Mouse (Mus musculus) spleen, adult 2 months (tissue): ENCODE measurements around the gene Galk2. TPM values are rescaled to one million over a fixed set of nuclear protein-coding genes. Genes with fewer than 3 reads are reported as not detected.

Source experiments
- DNase-seq, 2 experiments: peaks; one replicate each; pipeline versions ENCODE4 v3.0.0 to v3.0.0-alpha.2; 2012 to 2021; ENCODE audit warnings: low spot score in 2 of 2, low read depth in 1 of 2
- H3K27ac ChIP-seq: fragments of 200-500 bp; 2 replicates; pipeline ENCODE4 v1.5.1; 2012; ENCODE audit warnings: low read length, inconsistent platforms; ENCODE audit not compliant: insufficient read depth
- H3K27me3 ChIP-seq: fragments of 200-500 bp; 2 replicates; pipeline ENCODE4 v1.6.1; 2012; ENCODE audit warnings: mild to moderate bottlenecking, moderate library complexity, low read length, inconsistent platforms; ENCODE audit not compliant: control insufficient read depth, insufficient read depth
- H3K36me3 ChIP-seq: fragments of 200-500 bp; 2 replicates; pipeline ENCODE4 v1.6.1; 2012; ENCODE audit warnings: mild to moderate bottlenecking, low read length, inconsistent platforms; ENCODE audit not compliant: control insufficient read depth, insufficient read depth
- H3K4me1 ChIP-seq: fragments of 200-500 bp; 2 replicates; pipeline ENCODE4 v1.6.1; 2011; ENCODE audit warnings: inconsistent platforms; ENCODE audit not compliant: control insufficient read depth, insufficient read depth, insufficient read length
- H3K4me3 ChIP-seq: fragments of 200-500 bp; 2 replicates; pipeline ENCODE4 v1.5.1; 2011; ENCODE audit warnings: mild to moderate bottlenecking, inconsistent platforms; ENCODE audit not compliant: insufficient read depth, insufficient read length; ENCODE audit errors: extremely low read depth
- CTCF ChIP-seq: fragments of 200-500 bp; IDR thresholded peaks from 2 replicates; pipeline ENCODE4 v1.5.1; 2011; ENCODE audit warnings: mild to moderate bottlenecking, inconsistent platforms; ENCODE audit not compliant: insufficient read depth, insufficient read length, insufficient replicate concordance; ENCODE audit errors: extremely low read depth
- POLR2A ChIP-seq: fragments of 200-500 bp; IDR thresholded peaks from 2 replicates; pipeline ENCODE4 v1.6.1; 2011; ENCODE audit warnings: low read depth, low read length, inconsistent platforms
- WGBS: fragments of 180-500 bp; shearing (Covaris S2); methylation state at CpG from one replicate; pipeline ENCODE4 v1.1.7; 2018; 5-methylcytosine and 5-hydroxymethylcytosine counted together
- polyA plus RNA-seq: library from polyadenylated mRNA; depleted of rRNA; stranded (reverse); fragments of >200 nt; gene quantifications from 2 replicates; pipeline ENCODE4 v1.2.3, GENCODE M21; 2012

Gene Galk2
- polyA plus RNA-seq, 1 experiment: 8.2 TPM

DNA sequence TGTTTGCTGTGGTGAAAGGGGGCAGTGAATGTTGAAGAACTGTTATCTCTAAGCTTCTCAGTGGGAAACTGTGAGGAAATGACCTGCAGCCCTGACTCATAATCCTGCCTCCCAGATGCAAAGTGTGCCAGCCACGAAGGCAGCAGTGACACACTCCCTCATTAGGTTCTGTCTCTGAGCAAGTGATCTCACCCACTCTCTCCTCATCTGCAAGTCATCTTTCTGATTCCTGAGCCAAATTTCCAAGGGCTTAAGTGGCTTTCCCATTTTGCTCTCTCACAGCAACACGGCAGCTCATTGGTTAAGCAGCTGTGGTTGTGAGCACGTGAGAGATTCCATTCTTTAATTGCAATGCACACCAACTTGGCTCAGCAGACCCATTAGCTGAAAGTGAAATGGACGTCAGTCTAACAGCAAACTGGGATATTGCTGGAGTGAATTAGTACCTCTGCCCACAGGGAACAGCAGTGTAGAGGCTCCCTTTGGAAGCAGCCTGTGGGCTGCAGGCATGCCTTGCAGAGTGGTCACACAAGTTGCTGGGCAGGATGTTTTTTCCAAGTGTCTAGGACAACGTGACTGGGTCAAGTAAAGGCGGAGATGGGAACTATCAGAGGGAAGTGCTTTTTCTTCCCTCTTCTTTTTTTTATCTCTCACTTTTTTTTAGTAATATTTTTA lies 82.3 kb downstream of the Galk2 start:
- Histone ChIP-seq H3K4me1 (no peaks in the 10 kb centered on the region), H3K36me3 (no peaks in the 10 kb centered on the region; the same call in 1 of the 2 replicates), H3K27ac (no peak overlapping the region), H3K4me3 (no peak overlapping the region), H3K27me3 (no peaks in the 10 kb centered on the region)
- WGBS: 85% methylated on average over 6 of the region's 6 CpGs
- TF ChIP-seq POLR2A (no peak), CTCF (no peak)
- no peak for DNase-seq

DNA sequence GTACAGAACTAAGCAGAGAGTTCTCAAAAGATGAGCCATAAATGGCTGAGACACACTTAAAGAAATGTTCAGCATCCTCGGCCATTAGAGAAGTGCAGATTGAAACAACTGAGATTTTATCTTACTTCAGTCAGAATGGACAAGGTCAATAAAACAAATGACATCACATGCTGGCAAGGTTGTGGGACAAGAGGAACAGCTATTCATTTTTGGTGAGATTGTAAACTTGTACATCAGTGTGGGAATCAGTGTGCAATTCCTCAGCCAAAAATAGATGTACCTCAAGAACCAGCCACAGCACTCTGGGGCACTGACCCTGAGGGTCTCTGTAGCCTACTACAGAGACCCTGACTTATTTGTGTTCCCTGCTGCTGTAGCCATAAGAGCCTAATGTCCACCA lies 84.4 kb downstream of the Galk2 start:
- no peak for DNase-seq
- TF ChIP-seq CTCF: no peak
- TF ChIP-seq POLR2A: no peak
- 85% methylated on average over 1 of the region's 1 CpGs for WGBS
- no peaks in the 10 kb centered on the region for H3K4me1 ChIP-seq
- no peak overlapping the region for H3K27ac ChIP-seq
- no peaks in the 10 kb centered on the region for H3K27me3 ChIP-seq
- peaks cover 6% of the 10 kb centered on the region for H3K36me3 ChIP-seq
- no peak overlapping the region for H3K4me3 ChIP-seq

DNA sequence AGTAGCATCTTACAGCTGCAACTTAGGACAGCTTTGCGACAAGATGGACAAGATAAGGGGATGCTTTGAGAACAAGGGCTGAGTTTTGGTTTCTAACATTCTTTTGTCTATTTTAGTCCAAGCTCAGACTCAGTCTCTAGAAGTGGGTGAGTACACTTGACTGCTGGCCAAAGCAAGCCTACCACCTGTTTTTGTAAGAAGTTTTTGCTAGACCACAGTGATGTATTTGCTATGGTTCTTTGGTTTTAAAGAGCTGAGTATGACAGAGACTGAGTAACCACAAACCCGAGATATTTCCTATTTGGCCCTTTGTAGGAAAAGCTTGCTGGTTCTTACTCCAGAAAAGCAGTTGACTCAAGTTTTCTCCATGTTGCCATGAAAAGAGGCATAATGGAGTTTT lies 89.3 kb downstream of the Galk2 start:
- WGBS: 45% methylated on average over 2 of the region's 2 CpGs
- no peak overlapping the region for H3K27ac ChIP-seq
- no peak for TF ChIP-seq CTCF
- TF ChIP-seq POLR2A: no peak
- no peaks in the 10 kb centered on the region for H3K4me1 ChIP-seq
- H3K36me3 ChIP-seq: peaks cover 14% of the 10 kb centered on the region
- no peak overlapping the region for H3K4me3 ChIP-seq
- DNase-seq: no peak
- H3K27me3 ChIP-seq: no peaks in the 10 kb centered on the region

DNA sequence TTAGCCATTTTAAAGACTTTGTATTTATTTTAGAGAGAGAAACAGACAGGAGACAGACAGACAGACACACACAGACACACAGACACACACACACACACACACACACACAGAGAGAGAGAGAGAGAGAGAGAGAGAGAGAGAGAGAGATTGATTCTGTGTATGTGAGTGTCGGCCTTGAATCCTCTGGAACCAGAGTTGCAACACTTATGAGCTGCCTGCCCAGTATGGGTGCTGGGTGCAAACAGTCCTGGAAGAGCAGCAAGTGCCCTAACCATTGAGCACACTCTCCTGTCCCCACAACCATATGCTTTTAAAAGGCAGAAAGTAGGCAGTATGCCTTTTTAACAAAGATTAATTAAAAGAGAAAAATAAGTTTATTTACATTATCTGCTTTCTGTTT lies 109.9 kb downstream of the Galk2 start:
- H3K4me3 ChIP-seq: no peak overlapping the region
- no peak for TF ChIP-seq POLR2A
- TF ChIP-seq CTCF: no peak
- no peak for DNase-seq
- WGBS: 67% methylated on average over 1 of the region's 1 CpGs
- no peaks in the 10 kb centered on the region for H3K36me3 ChIP-seq
- no peaks in the 10 kb centered on the region for H3K4me1 ChIP-seq
- H3K27ac ChIP-seq: no peak overlapping the region
- H3K27me3 ChIP-seq: no peaks in the 10 kb centered on the region

DNA sequence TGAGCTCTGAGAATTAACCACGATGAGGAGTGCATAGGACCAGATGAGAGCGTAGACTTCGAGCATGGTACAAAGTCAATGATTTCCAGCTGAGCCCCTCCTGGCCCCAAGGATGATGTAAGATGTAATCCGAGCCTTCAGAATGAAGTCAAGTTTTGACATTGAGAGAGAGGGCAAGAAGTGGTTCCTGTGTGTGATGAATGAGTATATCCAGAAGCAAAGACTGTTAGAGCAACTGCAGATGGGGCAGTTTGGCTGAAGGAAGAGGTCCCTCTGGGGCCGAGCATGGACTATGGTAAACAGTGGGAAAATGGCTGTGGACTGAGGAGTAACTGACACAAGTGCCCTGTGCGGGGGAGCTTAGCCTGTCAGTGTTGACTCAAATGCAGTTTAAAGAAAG lies 114.3 kb downstream of the Galk2 start:
- H3K36me3 ChIP-seq: peaks cover 11% of the 10 kb centered on the region
- no peaks in the 10 kb centered on the region for H3K27me3 ChIP-seq
- no peak overlapping the region for H3K4me3 ChIP-seq
- no peaks in the 10 kb centered on the region for H3K4me1 ChIP-seq
- WGBS: 91% methylated on average over 6 of the region's 6 CpGs
- no peak overlapping the region for H3K27ac ChIP-seq
- DNase-seq: no peak
- no peak for TF ChIP-seq CTCF
- no peak for TF ChIP-seq POLR2A

DNA sequence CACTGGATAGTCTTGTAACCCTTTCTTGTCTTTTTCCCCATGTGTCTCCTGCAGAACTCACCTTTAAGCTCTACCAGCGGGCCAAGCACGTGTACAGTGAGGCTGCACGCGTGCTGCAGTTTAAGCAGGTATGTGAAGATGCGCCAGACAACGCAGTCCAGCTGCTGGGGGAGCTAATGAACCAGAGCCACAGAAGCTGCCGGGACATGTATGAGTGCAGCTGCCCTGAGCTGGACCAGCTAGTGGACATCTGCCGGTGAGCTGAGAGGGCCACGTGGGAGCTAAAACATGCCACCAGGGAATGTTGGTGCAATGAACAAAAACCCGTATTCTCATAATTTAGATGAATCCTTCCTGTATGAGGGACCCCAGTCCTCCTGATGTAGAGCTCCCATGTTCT lies 116.3 kb downstream of the Galk2 start:
- TF ChIP-seq CTCF (no peak), POLR2A (no peak)
- H3K36me3 ChIP-seq: peaks cover 15% of the 10 kb centered on the region

DNA sequence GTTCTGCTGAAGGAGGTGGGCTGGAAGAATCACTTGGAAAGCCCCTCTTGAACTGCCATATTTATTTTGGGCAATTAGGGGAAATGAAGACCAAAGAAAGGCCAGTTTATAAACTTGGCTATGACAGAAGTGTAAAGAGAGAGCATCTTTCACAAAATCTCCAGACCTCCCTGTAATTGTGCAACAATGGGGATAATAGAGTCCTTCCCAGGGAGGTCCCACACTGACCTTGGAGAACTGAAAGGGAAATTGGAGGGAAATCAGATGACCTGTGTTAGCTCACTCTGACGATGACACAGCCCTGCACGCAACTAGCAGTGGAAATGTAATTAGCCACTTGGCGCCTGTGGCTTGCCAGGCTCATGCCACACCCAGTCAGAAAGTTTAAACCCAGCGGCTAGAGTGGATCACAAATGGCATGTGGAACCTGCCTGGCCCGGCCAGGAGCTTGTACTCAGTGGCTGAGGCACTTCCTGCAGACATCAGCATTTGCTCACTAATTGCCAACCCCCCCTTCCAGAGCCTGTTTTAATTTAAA lies 117.0 kb downstream of the Galk2 start:
- H3K4me3 ChIP-seq: no peak overlapping the region

More for the DNA sequence above, 116.3 kb downstream of the Galk2 start:
- DNase-seq: no peak
- H3K27me3 ChIP-seq: no peaks in the 10 kb centered on the region
- no peak overlapping the region for H3K4me3 ChIP-seq
- no peaks in the 10 kb centered on the region for H3K4me1 ChIP-seq
- no peak overlapping the region for H3K27ac ChIP-seq
- 94% methylated on average over 10 of the region's 10 CpGs for WGBS

More for the DNA sequence above, 117.0 kb downstream of the Galk2 start:
- H3K4me1 ChIP-seq: no peaks in the 10 kb centered on the region
- TF ChIP-seq CTCF (no peak), POLR2A (no peak)
- no peak for DNase-seq
- peaks cover 15% of the 10 kb centered on the region for H3K36me3 ChIP-seq
- no peak overlapping the region for H3K27ac ChIP-seq
- 87% methylated on average over 5 of the region's 5 CpGs for WGBS
- H3K27me3 ChIP-seq: no peaks in the 10 kb centered on the region
